Mouse (Mus musculus): ENCODE results near the gene Wdr86.

- TF ChIP-seq CTCF (IDR thresholded peaks at IDR 0.05; ENCODE audit: borderline replicate concordance, insufficient read depth, low read depth, low read length) (no peak), POLR2A (IDR thresholded peaks at IDR 0.05; ENCODE audit: borderline replicate concordance, insufficient read depth, low read length) (no peak)
Measured at GRCm38 (mm10) chr5:24776681-24777080, 46.2 kb upstream of the Wdr86 start.
